Mouse (Mus musculus) liver, embryonic 14.5 days (tissue): ENCODE data around the gene Slc16a9.

Experiments used
- CTCF ChIP-seq: IDR thresholded peaks from 2 replicates; pipeline ENCODE4 v1.5.1; 2016; ENCODE audit warnings: antibody characterized with exemption, low read depth, control low read depth
- EP300 ChIP-seq: IDR thresholded peaks from 2 replicates; pipeline ENCODE4 v1.6.1; 2016; ENCODE audit warnings: antibody characterized with exemption, low read depth

- TF ChIP-seq CTCF = peak; percentile 69
- no peak for TF ChIP-seq EP300
These were observed 73.7 kb downstream of the Slc16a9 start for GRCm38 (mm10) chr10:70318630-70319029.
